Mouse (Mus musculus) G1E (cell line): ENCODE measurements at regions not wholly inside any gene's neighbourhood (a gene's known extent, or its start where the extent isn't known, plus 50 kb on each side); places are given as distances from the start of the nearest gene placed in this dataset.

Experiments used
- CTCF ChIP-seq: IDR thresholded peaks from 2 replicates; pipeline ENCODE4 v1.5.1; 2012; ENCODE audit warnings: low read depth, low read length, inconsistent platforms, mixed read lengths
- GATA1 ChIP-seq: IDR thresholded peaks from 2 replicates; pipeline ENCODE4 v1.6.1; 2012; ENCODE audit warnings: borderline replicate concordance, low read length, inconsistent platforms, mixed read lengths

- TF ChIP-seq CTCF (no peak), GATA1 (no peak)
Observed at GRCm38 (mm10) chr7:136796415-136796814, 98.0 kb upstream of the Mgmt start.
